Mouse (Mus musculus) midbrain, embryonic 16.5 days (tissue): ENCODE measurements at regions not wholly inside any gene's neighbourhood (a gene's known extent, or its start where the extent isn't known, plus 50 kb on each side); places are given as distances from the start of the nearest gene placed in this dataset.
"Not testable (repeated sequence)": the region's sequence is repeated elsewhere in the genome, so short reads cannot be mapped to it uniquely, and the experiment has no call there.

Source experiments
- ATAC-seq: fragments of 200-750 bp; cut with Nextera tagmentation; 2 replicates; pipeline ENCODE4 v1.8.0; 2017; ENCODE audit warnings: moderate TSS enrichment
- H3K27ac ChIP-seq: fragments of 300-500 bp; sonication (generic); 2 replicates; pipeline ENCODE4 v1.5.1; 2014; ENCODE audit warnings: mild to moderate bottlenecking, low read length, mixed read lengths
- H3K27me3 ChIP-seq: fragments of 300-500 bp; sonication (generic); 2 replicates; pipeline ENCODE4 v1.6.1; 2014; ENCODE audit warnings: low read depth, low read length, mixed read lengths; ENCODE audit not compliant: control insufficient read depth, insufficient read depth
- H3K36me3 ChIP-seq: fragments of 300-500 bp; sonication (generic); 2 replicates; pipeline ENCODE4 v1.6.1; 2014; ENCODE audit warnings: mild to moderate bottlenecking, low read length, moderate library complexity, mixed read lengths; ENCODE audit not compliant: control insufficient read depth, insufficient read depth
- H3K4me1 ChIP-seq: fragments of 300-500 bp; sonication (generic); 2 replicates; pipeline ENCODE4 v1.6.1; 2014; ENCODE audit warnings: mild to moderate bottlenecking, low read length, mixed read lengths; ENCODE audit not compliant: control insufficient read depth, insufficient read depth
- H3K4me2 ChIP-seq: fragments of 300-500 bp; sonication (generic); 2 replicates; pipeline ENCODE4 v1.6.1; 2014; ENCODE audit warnings: mild to moderate bottlenecking, low read length, mixed read lengths
- H3K4me3 ChIP-seq: fragments of 300-500 bp; sonication (generic); 2 replicates; pipeline ENCODE4 v1.5.1; 2014; ENCODE audit warnings: low read depth, mild to moderate bottlenecking, low read length, moderate library complexity, mixed read lengths
- H3K9ac ChIP-seq: fragments of 300-500 bp; sonication (generic); 2 replicates; pipeline ENCODE4 v1.6.1; 2014; ENCODE audit warnings: low read depth, low read length, mixed read lengths
- H3K9me3 ChIP-seq: fragments of 300-500 bp; sonication (generic); replicated peaks from 2 replicates; pipeline ENCODE4 v1.6.1; 2014; ENCODE audit warnings: mild to moderate bottlenecking, low read length, mixed read lengths; ENCODE audit not compliant: control insufficient read depth, poor library complexity, severe bottlenecking
- WGBS: fragments of 180-500 bp; shearing (Covaris S2); extraction: QIAGEN DNeasy Blood & Tissue Kit; methylation state at CpG from one replicate; pipeline ENCODE4 v1.1.7; 2014; 5-methylcytosine and 5-hydroxymethylcytosine counted together

DNA sequence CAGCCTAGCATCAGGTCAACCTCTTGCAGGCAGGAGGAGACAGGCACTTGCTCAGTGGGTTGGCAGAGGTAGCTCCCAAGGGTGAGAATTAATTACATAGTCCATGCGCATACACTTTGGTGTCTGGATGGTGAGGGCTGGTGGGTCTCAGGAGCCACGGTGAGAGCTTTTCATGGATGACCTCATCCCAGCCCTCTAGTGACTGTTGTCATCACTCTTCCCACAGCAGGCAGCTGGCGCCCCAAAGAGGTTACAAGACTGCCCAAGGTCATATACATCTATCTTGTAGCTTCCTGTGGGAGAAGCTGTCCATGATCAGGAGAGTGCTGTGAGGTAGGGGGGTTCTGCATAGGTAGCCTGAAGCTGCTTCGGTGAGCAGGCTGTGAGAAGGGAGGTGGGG lies 224.5 kb downstream of the 1810013L24Rik start:
- Histone ChIP-seq H3K27me3 (no peaks in the 10 kb centered on the region), H3K4me2 (no peak overlapping the region), H3K4me3 (no peak overlapping the region), H3K36me3 (no peaks in the 10 kb centered on the region), H3K9ac (no peak overlapping the region), H3K9me3 (no peaks in the 10 kb centered on the region), H3K4me1 (no peaks in the 10 kb centered on the region), H3K27ac (no peak overlapping the region)
- no peak for ATAC-seq
- 59% methylated on average over 4 of the region's 4 CpGs for WGBS

DNA sequence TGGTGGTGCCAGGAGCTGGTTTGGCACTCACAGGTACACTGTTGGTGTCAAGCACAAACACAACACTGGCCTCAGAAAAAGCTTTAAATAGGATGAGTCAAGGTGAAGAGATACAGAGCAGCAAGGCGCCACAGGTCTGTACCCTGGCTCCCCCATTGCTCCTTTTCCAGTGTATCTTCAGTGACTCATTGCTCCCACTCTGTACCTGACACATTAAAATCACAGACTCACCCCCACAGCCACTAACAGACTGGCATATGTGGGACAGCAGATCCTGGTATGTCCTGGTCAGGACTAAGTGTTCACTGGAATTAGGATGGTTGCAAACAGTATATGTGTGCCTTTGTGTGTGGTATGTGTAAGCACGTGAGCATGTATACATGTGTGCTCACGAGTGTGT lies 226.5 kb downstream of the 1810013L24Rik start:
- no peak for ATAC-seq
- WGBS = 94% methylated on average over 3 of the region's 3 CpGs

DNA sequence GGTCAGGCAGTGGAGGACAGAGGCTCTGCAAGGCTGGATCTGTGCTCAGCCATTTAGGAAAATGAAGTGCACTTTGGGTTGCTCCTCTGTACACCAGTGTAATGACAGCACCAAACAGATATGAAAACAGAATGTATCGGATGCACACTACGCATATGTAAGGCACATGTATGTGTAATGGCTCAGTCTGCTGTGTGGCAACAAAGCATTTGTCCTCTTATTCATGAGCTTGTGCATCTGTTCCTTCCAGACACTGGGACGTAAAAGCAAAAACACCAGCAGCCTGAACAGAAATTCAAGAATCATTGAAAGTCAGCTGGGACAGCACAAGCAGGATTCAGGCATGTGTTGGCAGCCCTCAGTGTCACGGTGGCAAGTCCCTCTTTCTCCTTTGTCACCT lies 241.6 kb downstream of the 1810013L24Rik start:
- H3K27ac ChIP-seq = no peak overlapping the region
- no peak overlapping the region for H3K4me3 ChIP-seq
- H3K4me2 ChIP-seq = no peak overlapping the region
- H3K9ac ChIP-seq = no peak overlapping the region
- H3K9me3 ChIP-seq = no peaks in the 10 kb centered on the region
- H3K4me1 ChIP-seq = no peaks in the 10 kb centered on the region
- 88% methylated on average over 4 of the region's 4 CpGs for WGBS
- no peaks in the 10 kb centered on the region for H3K36me3 ChIP-seq
- ATAC-seq = no peak
- no peaks in the 10 kb centered on the region for H3K27me3 ChIP-seq

More for the DNA sequence above, 226.5 kb downstream of the 1810013L24Rik start:
- Histone ChIP-seq H3K9me3 (no peaks in the 10 kb centered on the region), H3K27ac (no peak overlapping the region), H3K27me3 (no peaks in the 10 kb centered on the region), H3K4me3 (no peak overlapping the region), H3K4me1 (no peaks in the 10 kb centered on the region), H3K36me3 (no peaks in the 10 kb centered on the region), H3K9ac (no peak overlapping the region), H3K4me2 (no peak overlapping the region)

DNA sequence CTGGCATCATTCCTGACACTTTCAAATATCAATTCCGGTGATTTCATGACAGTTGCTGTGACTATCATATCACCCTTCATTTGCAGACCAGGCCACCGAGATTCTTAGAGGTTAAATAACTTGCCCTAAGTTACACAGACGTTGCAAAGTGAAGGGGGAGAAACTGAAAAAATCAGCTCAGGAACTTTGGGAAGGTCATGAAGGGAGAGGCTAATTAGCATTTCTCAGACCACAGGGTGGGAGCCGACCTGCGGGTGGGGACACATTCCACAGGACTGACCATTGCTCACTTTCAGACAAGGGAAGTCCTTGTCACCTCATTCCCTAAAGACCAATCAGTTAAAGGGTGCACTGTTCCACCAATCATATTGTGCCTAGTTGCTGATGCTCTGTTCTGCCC lies 242.1 kb downstream of the 1810013L24Rik start:
- WGBS = 84% methylated on average over 5 of the region's 5 CpGs
- not testable (repeated sequence) for H3K27ac ChIP-seq, ATAC-seq, H3K4me1 ChIP-seq, H3K9me3 ChIP-seq, H3K4me3 ChIP-seq, H3K27me3 ChIP-seq, H3K9ac ChIP-seq, H3K36me3 ChIP-seq, H3K4me2 ChIP-seq

DNA sequence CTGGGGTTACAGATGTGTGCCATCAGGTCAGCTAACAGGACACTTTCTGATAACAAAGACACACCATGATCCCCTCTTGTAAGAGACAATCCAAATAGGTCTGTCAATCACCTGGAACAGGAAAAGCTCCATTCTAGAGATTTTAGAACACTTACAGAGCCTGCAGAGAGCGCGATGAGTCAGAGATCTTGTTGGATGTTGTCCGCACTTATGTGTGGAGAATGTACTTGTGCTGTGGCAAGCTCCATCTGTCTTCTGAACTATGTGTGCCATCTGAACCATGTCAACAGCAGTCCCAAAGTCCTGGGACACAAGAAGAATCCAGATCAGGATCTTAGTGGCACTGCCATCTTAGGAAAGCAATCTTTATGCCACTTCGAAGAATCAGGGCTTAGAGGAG lies 244.4 kb downstream of the 1810013L24Rik start:
- no peaks in the 10 kb centered on the region for H3K9me3 ChIP-seq
- 94% methylated on average over 4 of the region's 4 CpGs for WGBS
- no peak for ATAC-seq
- no peak overlapping the region for H3K27ac ChIP-seq
- H3K4me3 ChIP-seq = no peak overlapping the region
- no peak overlapping the region for H3K9ac ChIP-seq
- no peaks in the 10 kb centered on the region for H3K36me3 ChIP-seq
- peaks cover 7% of the 10 kb centered on the region; the same call in 1 of the 2 replicates for H3K4me1 ChIP-seq
- no peaks in the 10 kb centered on the region for H3K27me3 ChIP-seq
- no peak overlapping the region for H3K4me2 ChIP-seq

DNA sequence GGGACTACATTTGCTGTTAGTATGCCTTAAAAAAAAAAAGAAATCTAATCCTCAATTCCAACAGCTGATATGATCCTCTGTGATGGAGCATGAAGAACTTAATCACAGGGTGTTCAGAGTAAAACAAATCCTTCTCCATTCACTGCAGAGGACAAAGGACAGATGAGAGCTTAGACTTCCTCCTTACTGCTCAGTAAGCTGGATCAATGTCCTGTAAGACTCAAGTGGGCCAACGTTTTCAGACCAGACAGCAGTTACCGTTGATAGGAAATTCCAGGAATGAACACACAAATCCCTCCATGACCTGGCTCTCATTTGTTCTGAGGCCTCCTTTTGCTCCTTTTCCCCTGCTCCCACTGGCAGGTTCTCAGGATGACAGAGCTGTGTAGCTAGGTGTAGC lies 247.6 kb downstream of the 1810013L24Rik start:
- no peak overlapping the region for H3K9ac ChIP-seq
- no peak overlapping the region for H3K4me3 ChIP-seq
- H3K27me3 ChIP-seq = no peaks in the 10 kb centered on the region
- peaks cover 7% of the 10 kb centered on the region; the same call in 1 of the 2 replicates for H3K4me1 ChIP-seq
- 45% methylated on average over 2 of the region's 2 CpGs for WGBS
- no peaks in the 10 kb centered on the region for H3K9me3 ChIP-seq
- H3K36me3 ChIP-seq = no peaks in the 10 kb centered on the region
- H3K27ac ChIP-seq = no peak overlapping the region
- no peak overlapping the region for H3K4me2 ChIP-seq
- no peak for ATAC-seq

DNA sequence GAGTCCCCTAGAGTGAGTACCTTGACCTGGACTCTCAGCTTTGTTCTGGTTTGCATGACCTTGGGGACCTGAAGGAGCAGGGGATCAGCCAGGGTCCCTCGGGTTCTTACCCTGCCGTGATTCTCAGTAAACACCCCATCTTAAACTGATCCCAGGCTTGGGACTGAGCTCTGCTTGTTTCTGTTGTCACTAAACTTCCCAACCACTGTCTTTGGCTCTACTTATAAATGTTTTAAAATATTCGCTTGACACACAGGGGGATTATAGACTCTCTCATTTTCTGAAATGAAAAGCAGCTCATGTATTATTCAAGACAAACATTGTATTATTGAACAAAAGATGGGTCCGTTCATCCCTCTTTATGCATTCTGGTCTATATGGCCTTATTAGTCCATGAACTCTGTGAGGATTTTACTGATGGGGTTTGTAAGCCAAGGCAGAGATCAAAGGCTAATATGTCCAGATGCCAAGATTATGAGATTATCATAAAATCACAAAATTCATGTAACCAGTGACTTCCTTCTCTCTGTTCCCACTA lies 248.6 kb downstream of the 1810013L24Rik start:
- peaks cover 7% of the 10 kb centered on the region; the same call in 1 of the 2 replicates for H3K4me1 ChIP-seq
- no peak overlapping the region for H3K9ac ChIP-seq
- H3K36me3 ChIP-seq = no peaks in the 10 kb centered on the region
- no peaks in the 10 kb centered on the region for H3K9me3 ChIP-seq
- 13% methylated on average over 4 of the region's 4 CpGs for WGBS
- no peak for ATAC-seq
- H3K4me2 ChIP-seq = no peak overlapping the region
- no peak overlapping the region for H3K4me3 ChIP-seq
- H3K27me3 ChIP-seq = no peaks in the 10 kb centered on the region
- no peak overlapping the region for H3K27ac ChIP-seq

DNA sequence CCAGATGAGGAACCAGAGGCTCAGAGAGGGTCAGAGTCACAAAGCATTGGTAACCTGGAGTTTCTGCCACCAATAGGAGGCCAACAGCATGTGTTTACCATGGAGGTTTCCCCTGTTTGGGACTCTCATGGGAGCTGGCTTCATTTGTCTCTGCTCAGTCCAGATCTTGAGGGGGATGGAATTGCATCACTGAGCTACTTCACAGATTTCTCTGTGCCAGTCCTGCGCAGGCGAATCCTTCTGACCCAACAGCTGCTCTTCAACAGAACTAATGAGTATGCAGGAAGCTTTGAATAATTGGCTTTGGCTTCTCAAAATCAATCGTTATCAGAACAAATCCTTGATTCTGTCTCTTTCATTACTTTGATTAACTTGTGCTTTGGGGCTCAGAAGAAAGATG lies 253.1 kb downstream of the 1810013L24Rik start:
- no peak overlapping the region for H3K27ac ChIP-seq
- no peak overlapping the region for H3K4me2 ChIP-seq
- no peaks in the 10 kb centered on the region for H3K9me3 ChIP-seq
- no peak overlapping the region for H3K4me3 ChIP-seq
- no peaks in the 10 kb centered on the region for H3K36me3 ChIP-seq
- H3K4me1 ChIP-seq = peaks cover 7% of the 10 kb centered on the region; the same call in 1 of the 2 replicates
- WGBS = 80% methylated on average over 3 of the region's 3 CpGs
- no peaks in the 10 kb centered on the region for H3K27me3 ChIP-seq
- no peak overlapping the region for H3K9ac ChIP-seq
- ATAC-seq = no peak

DNA sequence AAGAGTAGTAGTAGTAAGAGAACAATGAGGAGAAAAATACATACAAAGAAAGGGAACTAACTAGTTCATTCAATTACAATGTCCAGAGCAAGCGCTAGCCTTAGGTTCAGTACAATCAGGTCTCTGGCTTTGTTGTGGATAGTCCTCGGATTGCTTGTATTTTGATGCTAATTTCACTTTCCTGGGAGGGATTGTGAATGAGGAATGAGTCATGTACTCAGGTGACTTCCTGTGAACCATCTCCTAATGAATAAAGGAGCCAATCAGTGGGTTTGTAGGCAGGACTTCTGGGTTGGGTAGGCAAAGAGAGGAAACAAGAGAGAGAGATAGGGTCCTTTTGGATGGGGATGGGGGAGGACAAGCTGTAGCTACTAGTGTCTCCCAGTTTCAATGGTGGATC lies 253.8 kb downstream of the 1810013L24Rik start:
- WGBS = 48% methylated on average over 2 of the region's 2 CpGs
- Histone ChIP-seq H3K4me3 (no peak overlapping the region), H3K27me3 (no peaks in the 10 kb centered on the region), H3K9ac (no peak overlapping the region), H3K36me3 (no peaks in the 10 kb centered on the region), H3K4me2 (no peak overlapping the region), H3K4me1 (0 out of 2 replicates have a peak, but pooled peaks cover 2% of the 10 kb centered on the region), H3K9me3 (no peaks in the 10 kb centered on the region), H3K27ac (no peak overlapping the region)
- ATAC-seq = no peak
